Mouse (Mus musculus) limb, embryonic 14.5 days (tissue): ENCODE data around the gene Chka. TPM values are rescaled to one million over a fixed set of nuclear protein-coding genes. Genes with fewer than 3 reads are reported as not detected.

Experiments
- ATAC-seq: fragments of 200-750 bp; cut with Nextera tagmentation; 2 replicates; pipeline ENCODE4 v1.8.0; 2017; ENCODE audit warnings: low read depth, moderate number of reproducible peaks, moderate TSS enrichment; ENCODE audit not compliant: low FRiP score
- DNase-seq: peaks from one replicate; pipeline ENCODE4 v3.0.0-alpha.2; 2015; ENCODE audit warnings: low spot score
- H3K27ac ChIP-seq: fragments of 300-500 bp; sonication (generic); replicated peaks from 2 replicates; pipeline ENCODE4 v1.5.1; 2014; ENCODE audit warnings: low read depth, mild to moderate bottlenecking, low read length, moderate library complexity, mixed read lengths
- H3K27me3 ChIP-seq: fragments of 300-500 bp; sonication (generic); 2 replicates; pipeline ENCODE4 v1.6.1; 2014; ENCODE audit warnings: low read length, mixed read lengths; ENCODE audit not compliant: control insufficient read depth, insufficient read depth
- H3K36me3 ChIP-seq: fragments of 300-500 bp; sonication (generic); 2 replicates; pipeline ENCODE4 v1.6.1; 2014; ENCODE audit warnings: mild to moderate bottlenecking, low read length, moderate library complexity, mixed read lengths; ENCODE audit not compliant: control insufficient read depth, insufficient read depth
- H3K4me1 ChIP-seq: fragments of 300-500 bp; sonication (generic); 2 replicates; pipeline ENCODE4 v1.6.1; 2014; ENCODE audit warnings: antibody characterized with exemption, low read length, mixed read lengths; ENCODE audit not compliant: control insufficient read depth, insufficient read depth
- H3K4me2 ChIP-seq: fragments of 300-500 bp; sonication (generic); replicated peaks from 2 replicates; pipeline ENCODE4 v1.6.1; 2014; ENCODE audit warnings: low read depth, mild to moderate bottlenecking, low read length, moderate library complexity; ENCODE audit not compliant: severe bottlenecking
- H3K4me3 ChIP-seq: fragments of 300-500 bp; sonication (generic); replicated peaks from 2 replicates; pipeline ENCODE4 v1.5.1; 2014; ENCODE audit warnings: low read length
- H3K9ac ChIP-seq: fragments of 300-500 bp; sonication (generic); 2 replicates; pipeline ENCODE4 v1.6.1; 2014; ENCODE audit warnings: mild to moderate bottlenecking, low read depth, low read length, moderate library complexity; ENCODE audit not compliant: severe bottlenecking
- H3K9me3 ChIP-seq: fragments of 300-500 bp; sonication (generic); 2 replicates; pipeline ENCODE4 v1.6.1; 2016; ENCODE audit warnings: low read length; ENCODE audit not compliant: control insufficient read depth
- POLR2A ChIP-seq: fragments of 200-500 bp; IDR thresholded peaks from 2 replicates; pipeline ENCODE4 v1.8.0; 2012; ENCODE audit warnings: inconsistent platforms, mild to moderate bottlenecking, moderate library complexity, borderline replicate concordance; ENCODE audit not compliant: insufficient read depth, insufficient read length; ENCODE audit errors: extremely low read depth
- WGBS: fragments of 180-500 bp; shearing (Covaris S2); extraction: QIAGEN DNeasy Blood & Tissue Kit; methylation state at CpG from one replicate; pipeline ENCODE4 v1.1.7; 2014; 5-methylcytosine and 5-hydroxymethylcytosine counted together
- polyA plus RNA-seq, 2 experiments: library from polyadenylated mRNA; depleted of rRNA in 1 of 2; stranded (reverse) in 1 of 2; unstranded in 1 of 2; fragments of >200 nt; fragmentation: Nextera tagmentation in 1 of 2; extraction: Ambion mirVana in 1 of 2; gene quantifications; 2 replicates each; pipeline versions ENCODE4 v1.2.1 to v1.2.3; 2012 to 2014

Chka gene
- polyA plus RNA-seq, 2 experiments = 32.7 to 65.4 TPM

DNA sequence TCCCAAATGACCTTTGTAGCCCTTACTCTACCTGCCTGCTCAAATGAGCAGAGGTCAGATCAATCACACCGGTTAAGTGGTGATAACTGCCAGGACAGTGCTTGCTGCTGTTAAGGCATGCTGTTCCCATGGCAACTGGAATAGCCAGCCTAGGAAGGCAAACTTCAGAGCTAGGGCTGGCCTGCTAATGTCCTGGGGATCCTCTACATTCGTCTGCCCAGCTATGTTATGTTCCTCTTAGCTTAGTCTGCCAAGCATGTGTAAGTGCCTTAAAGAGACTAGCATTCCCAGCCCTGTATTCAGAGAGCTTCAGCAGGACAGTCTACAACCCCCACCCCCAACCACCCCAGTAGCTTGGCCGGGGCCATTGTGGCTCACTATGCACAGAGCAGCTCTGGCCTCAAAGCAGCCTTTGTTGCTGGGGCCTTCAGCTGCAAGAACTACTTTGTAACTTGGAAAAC lies 43.6 kb downstream of the Chka start:
- no peak for TF ChIP-seq POLR2A
- Histone ChIP-seq H3K36me3 (peaks cover 90% of the 10 kb centered on the region), H3K27ac (no peak overlapping the region), H3K27me3 (no peaks in the 10 kb centered on the region), H3K4me1 (no peaks in the 10 kb centered on the region), H3K9me3 (no peaks in the 10 kb centered on the region), H3K9ac (no peak overlapping the region), H3K4me3 (no peak overlapping the region), H3K4me2 (no peak overlapping the region)
- DNase-seq = no peak
- WGBS = 36% methylated on average over 3 of the region's 3 CpGs
- no peak for ATAC-seq

DNA sequence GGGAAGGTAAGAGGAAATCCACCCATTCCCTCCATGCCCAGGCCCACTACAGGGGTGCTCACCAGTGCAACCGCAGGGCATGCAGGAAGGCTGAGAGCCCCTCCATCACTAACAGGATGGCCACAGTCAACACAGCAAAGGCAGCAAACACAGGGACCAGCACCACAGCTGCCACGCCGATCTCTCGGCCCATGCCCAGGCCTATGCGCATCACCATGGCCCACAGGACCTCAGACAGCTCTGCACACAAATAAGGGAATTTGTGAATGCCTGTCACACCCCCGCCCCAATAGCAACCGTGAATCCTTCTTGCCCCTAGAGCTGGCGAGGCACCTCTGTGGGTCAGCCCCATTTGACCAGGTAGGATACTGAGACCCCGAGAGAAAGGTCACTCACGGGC lies 44.6 kb downstream of the Chka start:
- Histone ChIP-seq H3K9me3 (no peaks in the 10 kb centered on the region), H3K27me3 (no peaks in the 10 kb centered on the region), H3K9ac (no peak overlapping the region), H3K4me1 (no peaks in the 10 kb centered on the region), H3K4me2 (no peak overlapping the region), H3K4me3 (no peak overlapping the region), H3K27ac (no peak overlapping the region), H3K36me3 (peaks cover 80% of the 10 kb centered on the region)
- 91% methylated on average over 10 of the region's 10 CpGs for WGBS
- no peak for DNase-seq
- no peak for TF ChIP-seq POLR2A
- ATAC-seq = no peak

DNA sequence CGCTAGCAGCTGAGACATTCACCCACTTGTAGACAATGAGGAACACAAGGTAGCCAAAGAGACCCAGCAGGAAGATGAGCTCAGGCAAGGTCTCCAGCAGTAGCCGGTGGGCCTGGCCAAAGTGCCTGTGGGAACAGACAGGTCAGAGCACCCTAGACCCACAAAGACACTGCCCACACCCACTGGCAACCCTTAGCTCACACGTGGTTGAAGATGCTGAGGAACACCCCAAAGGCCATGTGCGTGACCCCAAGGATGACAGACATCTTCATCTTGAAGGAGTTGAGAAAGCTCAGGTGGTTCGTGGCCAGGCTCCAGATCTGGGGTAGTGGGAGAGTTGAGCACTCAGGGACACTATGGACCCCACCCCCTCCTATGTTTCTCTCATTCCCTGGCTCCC lies 46.0 kb downstream of the Chka start:
- no peak overlapping the region for H3K27ac ChIP-seq
- no peak overlapping the region for H3K4me2 ChIP-seq
- peaks cover 79% of the 10 kb centered on the region for H3K36me3 ChIP-seq
- DNase-seq = no peak
- ATAC-seq = no peak
- WGBS = 94% methylated on average over 5 of the region's 5 CpGs
- no peak overlapping the region for H3K9ac ChIP-seq
- H3K9me3 ChIP-seq = no peaks in the 10 kb centered on the region
- no peaks in the 10 kb centered on the region for H3K4me1 ChIP-seq
- H3K27me3 ChIP-seq = no peaks in the 10 kb centered on the region
- TF ChIP-seq POLR2A = no peak
- H3K4me3 ChIP-seq = no peak overlapping the region

DNA sequence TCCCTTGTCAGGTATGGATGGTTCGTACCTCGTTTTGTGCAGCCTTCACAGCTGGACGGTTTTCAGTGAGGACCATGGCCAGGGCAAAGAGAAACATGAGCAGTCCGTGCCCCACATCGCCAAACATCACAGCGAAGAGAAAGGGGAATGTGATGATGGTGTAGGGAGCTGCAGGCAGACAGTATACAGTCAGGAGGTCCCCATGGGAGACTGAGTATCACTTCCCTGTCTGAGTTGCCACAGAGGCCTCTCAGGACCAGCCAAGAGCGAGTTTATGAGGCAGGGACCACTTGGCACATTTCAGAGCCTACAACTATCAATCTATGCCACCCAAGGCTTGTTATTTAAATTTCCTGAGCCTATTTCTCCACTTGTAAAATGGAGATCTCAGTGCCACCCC lies 47.4 kb downstream of the Chka start:
- H3K4me3 ChIP-seq = no peak overlapping the region
- H3K36me3 ChIP-seq = peaks cover 79% of the 10 kb centered on the region
- H3K4me2 ChIP-seq = no peak overlapping the region
- 78% methylated on average over 7 of the region's 7 CpGs for WGBS
- ATAC-seq = no peak
- TF ChIP-seq POLR2A = no peak
- no peaks in the 10 kb centered on the region for H3K9me3 ChIP-seq
- no peaks in the 10 kb centered on the region for H3K27me3 ChIP-seq
- no peak overlapping the region for H3K9ac ChIP-seq
- no peak for DNase-seq
- H3K27ac ChIP-seq = no peak overlapping the region
- H3K4me1 ChIP-seq = no peaks in the 10 kb centered on the region

DNA sequence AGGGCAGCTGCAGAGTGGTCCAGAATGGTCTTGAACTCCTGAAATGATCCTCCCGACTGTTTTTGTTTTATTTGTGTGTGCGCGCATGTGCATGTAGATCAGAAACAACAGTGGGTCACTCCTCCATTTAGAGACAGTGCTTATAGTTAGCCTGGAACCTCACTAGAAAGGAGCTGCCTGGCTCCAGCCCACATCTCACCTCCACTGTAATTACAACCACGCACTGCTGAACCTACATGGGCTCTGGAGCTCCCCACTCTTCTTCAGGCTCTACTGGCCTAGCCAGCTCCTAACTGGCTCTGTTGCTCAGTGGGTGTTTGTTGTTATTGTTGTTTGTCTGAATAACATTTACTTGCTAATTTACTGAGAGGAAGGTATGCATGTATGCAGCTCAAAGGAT lies 48.0 kb downstream of the Chka start:
- no peak for TF ChIP-seq POLR2A
- peaks cover 3% of the 10 kb centered on the region; the same call in 1 of the 2 replicates for H3K4me1 ChIP-seq
- 94% methylated on average over 4 of the region's 4 CpGs for WGBS
- H3K27me3 ChIP-seq = no peaks in the 10 kb centered on the region
- H3K4me2 ChIP-seq = no peak overlapping the region
- no peak overlapping the region for H3K4me3 ChIP-seq
- H3K9ac ChIP-seq = no peak overlapping the region
- no peak for DNase-seq
- ATAC-seq = no peak
- no peak overlapping the region for H3K27ac ChIP-seq
- no peaks in the 10 kb centered on the region for H3K9me3 ChIP-seq
- H3K36me3 ChIP-seq = peaks cover 73% of the 10 kb centered on the region

DNA sequence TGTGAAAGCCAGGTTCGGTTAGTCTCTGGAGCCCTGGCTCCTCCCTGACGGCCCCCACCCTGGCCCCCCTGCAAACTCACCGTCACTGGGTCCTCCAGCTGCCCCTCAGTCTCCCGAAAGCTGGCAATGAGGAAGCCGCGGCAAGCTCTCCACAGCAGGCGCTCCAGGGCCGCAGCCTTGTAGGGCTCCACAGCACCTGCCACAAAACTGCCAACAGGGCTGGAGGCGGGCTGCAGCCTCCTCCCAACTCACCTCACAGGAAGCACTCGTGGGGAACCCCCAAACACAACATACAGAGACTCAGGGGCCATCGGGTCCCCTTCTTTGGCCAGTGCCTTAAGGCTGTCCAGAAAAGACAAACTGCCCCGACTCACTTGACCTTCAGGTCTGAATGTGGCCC lies 51.4 kb downstream of the Chka start:
- ATAC-seq (no peak), DNase-seq (no peak)
- Histone ChIP-seq H3K9ac (no peak overlapping the region), H3K4me3 (no peak overlapping the region), H3K27ac (no peak overlapping the region), H3K9me3 (no peaks in the 10 kb centered on the region), H3K36me3 (peaks cover 42% of the 10 kb centered on the region), H3K4me1 (peaks cover 29% of the 10 kb centered on the region), H3K27me3 (no peaks in the 10 kb centered on the region), H3K4me2 (no peak overlapping the region)
- 89% methylated on average over 11 of the region's 12 CpGs for WGBS
- no peak for TF ChIP-seq POLR2A
